Mouse (Mus musculus) urinary bladder, postnatal 14 days (tissue): ENCODE results near the gene Qrsl1.

Experiments used
- DNase-seq: peaks from one replicate; pipeline ENCODE4 v3.0.0; 2021; ENCODE audit warnings: low spot score

The Qrsl1 gene

DNA sequence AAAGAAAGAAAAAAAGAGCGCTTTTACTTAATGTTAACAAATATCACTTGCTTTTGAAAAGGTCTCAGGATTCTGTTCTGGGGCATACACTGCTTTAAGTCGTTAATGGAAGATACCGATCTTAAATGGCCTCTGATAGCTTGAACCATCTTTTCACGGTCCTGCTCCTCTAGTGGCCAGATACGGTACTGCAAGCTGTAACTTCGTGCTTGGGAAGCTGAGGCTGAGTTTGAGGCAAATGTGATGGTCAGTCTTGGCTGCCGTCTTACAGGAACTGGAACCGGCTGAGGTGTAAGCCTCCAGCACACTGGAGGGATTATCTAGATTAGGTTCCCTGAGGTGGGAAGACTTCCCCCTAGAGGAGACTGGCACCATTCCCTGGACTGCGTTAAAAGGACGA, 30.8 kb downstream of the Qrsl1 start:
- peak; percentile 29 for DNase-seq

DNA sequence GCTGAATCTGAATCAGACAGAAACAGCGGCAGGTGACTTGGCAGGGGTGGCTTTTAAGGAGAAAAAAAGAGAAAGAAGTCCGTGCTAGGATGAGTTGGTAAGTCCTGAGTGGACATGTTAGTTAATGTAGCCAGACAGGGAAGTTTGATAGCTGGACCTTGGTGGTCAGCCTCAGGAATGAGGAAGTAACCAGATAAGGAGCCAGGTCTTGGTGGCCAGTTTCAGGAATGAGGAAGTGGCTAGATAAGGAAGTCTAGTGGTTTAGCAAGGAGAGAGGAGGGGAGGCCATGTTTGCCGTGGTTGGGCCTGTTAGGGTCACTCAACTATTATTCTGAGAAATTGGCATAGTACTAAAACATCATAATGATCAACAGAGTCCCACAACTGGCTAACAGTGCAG, 45.2 kb downstream of the Qrsl1 start:
- DNase-seq: no peak

DNA sequence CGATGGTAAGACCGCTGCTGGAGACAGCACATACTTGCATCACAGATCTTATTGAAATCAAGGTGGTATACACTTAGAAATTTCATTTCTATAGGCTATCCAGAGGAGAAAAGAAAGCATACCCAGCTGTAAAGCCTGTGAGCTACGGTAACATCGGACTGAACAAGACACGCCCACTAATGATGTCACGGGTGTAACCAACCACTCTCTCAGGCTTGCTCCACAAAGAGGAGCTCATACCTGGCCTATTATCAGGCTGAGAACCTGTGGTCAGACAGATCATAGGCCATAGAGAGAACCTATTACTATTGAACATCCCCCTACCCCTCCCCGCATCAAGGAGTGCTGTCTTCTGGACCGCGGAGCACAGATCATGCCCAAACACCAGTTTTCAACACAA, 45.6 kb downstream of the Qrsl1 start:
- DNase-seq: no peak

DNA sequence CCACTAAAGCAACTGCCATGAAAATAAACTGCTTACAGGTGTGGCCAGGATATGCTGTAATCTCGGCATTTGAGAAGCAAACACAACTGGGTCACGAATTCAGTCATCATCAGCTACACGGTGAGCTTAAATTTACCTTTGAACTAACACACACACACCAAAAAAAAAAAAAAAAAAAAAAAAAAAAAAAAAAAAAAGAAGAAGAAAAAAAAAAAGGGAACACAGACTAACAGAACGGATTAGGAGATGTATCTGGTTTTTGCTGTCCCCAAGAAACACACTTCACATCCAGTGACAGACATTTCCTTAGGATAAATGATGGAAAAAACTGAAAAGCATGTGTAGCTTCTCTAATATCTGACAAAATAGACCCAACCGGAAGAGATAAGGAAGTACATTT, 49.6 kb downstream of the Qrsl1 start:
- no peak for DNase-seq

DNA sequence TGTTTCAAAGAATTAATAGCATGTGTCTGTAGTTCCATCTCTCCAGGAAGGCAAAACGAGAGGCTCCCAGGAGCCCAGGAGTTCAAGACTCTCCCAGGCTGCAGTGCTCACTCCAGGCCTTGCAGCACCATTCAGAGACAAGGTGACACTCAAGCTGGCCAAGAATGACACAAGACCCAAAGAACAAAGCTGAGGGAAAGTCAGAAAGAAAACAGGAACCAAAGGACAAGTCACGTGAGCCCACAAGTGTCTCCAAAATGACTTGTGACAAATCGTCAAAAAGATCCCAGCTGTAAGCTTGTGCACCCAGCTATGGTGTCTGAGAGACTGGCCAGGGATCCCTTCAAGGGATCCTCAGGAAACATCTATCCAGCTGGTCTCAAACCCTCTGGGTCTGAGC, 52.1 kb downstream of the Qrsl1 start:
- DNase-seq: no peak

DNA sequence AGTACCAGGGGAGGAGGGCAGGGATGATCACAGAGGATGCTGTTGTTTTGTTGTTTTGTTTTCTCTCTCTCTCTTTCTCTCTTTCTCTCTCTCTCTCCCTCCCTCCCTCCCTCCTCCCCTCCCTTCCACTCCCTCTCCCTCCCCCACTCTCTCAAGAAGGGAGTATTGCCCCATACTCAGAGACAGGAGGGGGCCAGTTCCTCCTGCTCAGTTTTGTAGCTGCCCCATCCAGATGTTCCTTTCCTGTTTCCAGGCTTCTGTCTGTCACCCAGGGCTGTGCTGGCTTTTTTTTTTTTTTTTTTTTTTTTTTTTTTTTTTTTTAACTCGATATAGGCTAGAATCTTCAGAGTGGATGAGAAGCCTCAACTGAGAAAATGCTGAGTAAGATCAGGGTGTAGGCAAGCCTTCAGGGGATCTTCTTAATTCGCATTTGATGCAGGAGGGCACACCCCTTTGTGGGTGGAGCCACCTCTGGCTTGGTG, 55.4 kb downstream of the Qrsl1 start:
- no peak for DNase-seq

DNA sequence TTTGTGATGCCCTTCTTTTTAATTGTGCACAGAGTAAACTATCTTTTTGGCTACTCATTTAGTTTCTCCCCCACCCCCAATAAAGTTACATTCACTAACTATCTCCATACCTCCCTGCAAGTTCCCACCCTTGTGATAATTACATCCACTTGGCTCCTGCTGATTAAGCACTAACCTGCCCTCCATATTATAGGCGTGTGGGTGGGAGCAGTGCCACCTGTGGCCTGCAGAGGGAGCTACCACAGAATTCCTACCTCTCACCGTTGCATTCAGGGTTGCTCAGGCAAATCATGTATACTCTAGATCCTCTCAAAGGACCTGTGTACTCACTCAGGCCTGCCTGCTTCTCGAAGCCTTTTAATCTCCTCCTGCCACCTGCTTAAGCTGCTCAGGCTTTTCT, 56.1 kb downstream of the Qrsl1 start:
- DNase-seq: no peak

DNA sequence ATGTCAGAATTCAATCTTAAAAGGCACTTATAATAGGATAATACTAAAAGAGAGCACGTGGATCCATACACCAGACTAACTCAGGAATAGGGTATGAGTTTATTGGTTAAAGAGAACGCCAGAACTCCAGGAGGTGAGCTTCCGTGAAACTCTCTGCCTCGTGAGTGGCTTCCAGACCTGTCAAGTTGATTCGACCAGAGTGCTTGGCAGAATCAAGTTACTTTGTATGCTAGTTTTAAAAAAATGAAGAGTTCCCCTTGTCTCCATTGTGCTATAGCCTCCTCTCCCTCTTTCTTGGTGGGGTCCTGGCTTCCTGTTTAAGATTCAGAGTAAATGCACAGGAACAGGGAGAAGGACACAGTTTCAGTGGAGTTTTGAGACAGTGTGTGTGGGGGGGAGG, 60.1 kb downstream of the Qrsl1 start:
- DNase-seq: no peak

DNA sequence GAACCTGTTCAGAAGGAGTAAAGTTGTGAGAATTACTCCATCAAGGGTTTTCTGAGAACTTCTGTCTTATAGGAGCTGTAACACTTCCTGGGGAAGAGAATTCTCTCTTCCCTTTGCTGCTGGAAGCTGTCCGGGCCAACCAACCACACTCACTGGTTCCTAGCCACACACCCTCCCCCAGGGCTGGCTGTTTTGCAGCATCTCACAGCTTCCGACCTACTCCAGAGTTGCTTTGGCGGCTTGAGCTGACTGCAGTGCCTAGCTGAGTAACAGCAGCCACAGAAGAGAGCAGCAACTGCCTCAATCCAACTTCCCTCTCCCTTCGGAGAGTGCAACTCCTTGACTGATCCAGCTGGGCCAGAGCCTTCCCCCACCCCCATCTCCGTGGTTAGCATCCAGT, 68.7 kb downstream of the Qrsl1 start:
- DNase-seq: no peak

DNA sequence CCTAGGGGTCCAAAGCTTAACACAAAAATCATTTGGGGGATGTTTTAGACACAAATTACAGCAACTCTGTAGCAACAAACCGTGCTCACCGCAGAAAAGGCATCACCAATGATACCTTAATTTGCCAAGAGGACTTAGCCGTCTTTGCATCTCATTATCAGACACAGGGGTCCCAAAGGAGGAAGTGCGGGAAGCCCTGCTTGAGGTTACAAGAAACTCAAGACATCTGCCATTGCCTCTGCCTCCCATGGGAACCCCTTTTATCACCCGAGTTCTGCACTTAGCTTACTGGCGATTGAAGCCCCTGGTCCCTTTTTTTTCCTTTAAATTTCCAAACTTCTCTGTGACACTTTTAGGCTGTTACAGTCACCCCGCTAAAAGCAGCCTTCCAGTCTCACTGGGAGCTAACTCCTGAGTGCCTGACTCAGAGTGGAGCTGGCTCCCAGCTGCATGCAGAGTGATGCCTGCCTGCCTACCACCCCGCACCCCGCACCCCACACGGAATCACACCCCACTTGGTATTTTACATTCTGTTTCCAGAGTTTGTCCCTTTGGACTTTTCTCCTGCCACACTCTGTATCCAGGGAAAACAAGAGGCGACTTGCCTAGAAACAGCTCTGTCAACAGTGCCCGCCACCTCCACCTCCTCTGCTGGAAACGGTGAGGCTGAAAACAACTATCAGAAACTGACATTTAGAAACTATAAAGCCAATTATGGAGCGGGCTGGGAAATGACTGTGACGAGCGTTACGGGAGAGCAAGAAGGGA, 71.1 kb downstream of the Qrsl1 start:
- DNase-seq: no peak

DNA sequence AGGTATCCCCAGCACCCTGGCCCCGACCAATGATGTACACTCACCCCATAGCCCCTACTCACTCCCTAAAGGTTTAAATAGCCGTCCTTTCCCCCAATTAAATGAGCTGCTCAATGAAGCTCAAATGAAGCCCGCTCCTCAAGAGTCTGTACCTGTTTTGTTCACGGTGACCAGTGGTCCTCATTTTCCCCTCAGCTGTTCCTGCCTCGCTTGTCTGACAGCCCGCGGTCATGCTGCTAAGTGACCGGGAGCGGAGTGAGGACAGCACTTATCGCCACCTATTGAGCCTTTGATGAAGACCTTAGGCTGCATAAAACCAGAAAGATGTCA, 72.9 kb downstream of the Qrsl1 start:
- no peak for DNase-seq

DNA sequence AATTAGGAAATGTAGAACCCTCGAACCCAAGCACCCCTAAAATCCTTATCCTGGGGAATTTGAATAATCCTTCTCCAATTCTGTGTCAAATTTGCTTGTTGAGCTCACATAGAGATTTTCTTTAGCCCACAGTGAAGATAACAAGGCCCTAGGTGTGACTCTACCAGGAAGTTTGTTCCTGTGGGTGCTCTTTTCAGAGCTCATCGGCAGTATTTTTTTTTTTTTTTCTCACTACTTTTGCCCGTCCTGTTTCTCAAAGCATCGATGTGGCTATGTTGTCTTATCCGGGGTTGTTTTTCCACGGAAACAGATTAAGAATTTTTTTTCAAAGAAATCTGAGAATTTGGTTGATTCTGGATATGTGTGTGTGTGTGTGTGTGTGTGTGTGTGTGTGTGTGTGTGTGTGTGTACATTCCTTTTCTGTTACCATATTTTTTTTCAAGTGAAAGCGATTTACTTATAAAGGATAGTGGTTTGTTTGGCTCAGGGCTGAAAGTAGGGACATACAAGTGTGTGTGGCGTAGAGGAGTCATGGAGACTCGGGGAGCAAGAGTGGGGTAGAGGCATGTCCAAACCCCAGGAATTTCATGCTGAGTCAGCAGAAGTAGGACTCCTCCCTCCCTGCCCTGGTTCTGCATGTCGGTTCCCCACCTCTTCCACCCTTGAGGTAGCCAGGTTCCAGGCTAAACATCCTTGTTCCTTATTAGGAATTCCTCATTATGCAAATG, 73.4 kb downstream of the Qrsl1 start:
- DNase-seq: no peak

DNA sequence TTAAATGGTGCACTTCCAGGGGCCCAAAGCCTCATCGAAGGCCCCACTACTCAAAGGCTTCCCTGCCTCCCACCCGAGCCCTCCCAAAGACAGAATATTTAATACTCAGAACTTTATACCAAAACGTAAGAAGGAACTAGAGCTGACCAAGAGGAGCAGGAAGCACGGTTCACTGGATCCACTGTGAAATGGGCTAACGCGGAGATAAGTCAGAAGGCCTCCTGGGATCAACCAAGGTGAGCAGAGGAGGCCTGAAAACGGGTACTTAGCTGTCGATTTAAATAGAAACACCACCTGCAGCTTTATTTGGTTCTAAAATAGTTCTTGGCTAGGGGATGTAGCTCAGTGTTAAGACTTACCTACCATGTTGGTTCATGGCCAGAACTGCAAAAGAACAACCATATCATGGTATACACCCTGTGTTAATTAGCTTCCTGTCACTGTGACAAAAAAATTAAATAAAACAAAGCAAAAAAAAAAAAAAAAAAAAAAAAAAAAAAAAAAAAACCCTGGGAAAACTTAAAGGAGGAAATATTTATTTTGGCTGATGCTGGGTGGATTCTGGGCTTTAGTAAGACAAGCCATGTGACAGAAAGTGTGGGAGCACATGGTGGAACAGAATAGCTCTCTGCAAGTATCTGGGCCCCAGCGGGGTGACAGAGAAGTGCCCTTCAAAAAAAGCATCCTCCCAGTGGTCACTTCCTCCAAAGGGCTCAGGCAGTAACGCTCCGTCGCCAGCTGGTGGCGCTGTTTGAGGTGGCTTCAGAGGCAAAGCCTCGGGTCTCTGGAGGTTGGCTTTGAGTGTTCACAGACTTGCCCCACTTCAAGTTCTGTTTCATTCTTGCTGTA, 74.5 kb downstream of the Qrsl1 start:
- no peak for DNase-seq

DNA sequence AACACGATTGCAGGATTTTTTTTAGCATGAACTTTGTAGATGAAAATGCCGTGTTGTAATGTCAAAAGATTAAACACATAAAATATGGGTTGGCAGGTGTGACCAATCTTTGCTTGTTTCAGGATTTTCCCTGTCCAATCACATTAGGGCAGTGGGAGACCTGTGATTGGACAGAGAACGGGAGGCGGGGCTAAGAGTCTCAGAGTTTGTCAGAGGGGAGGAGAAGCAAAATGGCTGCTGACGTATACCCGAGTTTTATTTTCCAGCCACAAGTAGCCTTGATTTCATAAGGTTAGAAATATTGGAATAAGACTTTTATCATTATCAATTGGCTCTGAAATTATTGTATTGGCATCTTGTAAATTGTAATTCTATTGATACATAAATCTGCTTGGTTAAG, 75.8 kb downstream of the Qrsl1 start:
- no peak for DNase-seq

DNA sequence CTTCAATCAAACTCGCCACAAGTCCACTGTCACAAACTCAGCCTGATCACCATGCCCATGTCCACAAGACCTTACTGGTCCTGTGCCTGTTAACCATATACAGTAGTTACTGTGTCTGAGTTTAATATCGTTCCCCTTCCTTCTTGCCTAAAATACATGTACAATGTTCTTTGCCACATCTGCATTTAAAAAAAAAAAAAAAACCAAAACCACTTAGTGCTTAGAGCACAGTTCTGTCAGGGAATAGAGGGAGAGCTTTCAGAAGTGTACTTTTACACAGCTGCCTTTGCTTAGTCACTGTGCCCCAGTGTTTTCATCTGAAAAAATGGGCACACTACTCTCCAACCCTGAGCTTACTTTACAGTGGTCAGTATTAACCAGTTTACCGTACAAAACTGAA, 76.8 kb downstream of the Qrsl1 start:
- no peak for DNase-seq
